Mouse (Mus musculus): ENCODE measurements around the gene Rai14.

- TF ChIP-seq CTCF (IDR thresholded peaks at IDR 0.05; ENCODE audit: borderline replicate concordance, control insufficient read depth, extremely low read depth, insufficient read depth, low read length, poor library complexity) (no peak), POLR2A (IDR thresholded peaks at IDR 0.05; ENCODE audit: control insufficient read depth, extremely low read depth, insufficient read depth, low read length, poor library complexity) (no peak)
Measured at GRCm38 (mm10) chr15:10746303-10747051, 32.1 kb upstream of the Rai14 start.

Data from thymus, adult 2 months (tissue).